Mouse (Mus musculus): ENCODE results near the gene E130208F15Rik. TPM values are rescaled to one million over a fixed set of nuclear protein-coding genes. Genes with fewer than 3 reads are reported as not detected.

E130208F15Rik gene
- not detected for polyA plus RNA-seq (2017; shearing (Covaris generic))

DNA sequence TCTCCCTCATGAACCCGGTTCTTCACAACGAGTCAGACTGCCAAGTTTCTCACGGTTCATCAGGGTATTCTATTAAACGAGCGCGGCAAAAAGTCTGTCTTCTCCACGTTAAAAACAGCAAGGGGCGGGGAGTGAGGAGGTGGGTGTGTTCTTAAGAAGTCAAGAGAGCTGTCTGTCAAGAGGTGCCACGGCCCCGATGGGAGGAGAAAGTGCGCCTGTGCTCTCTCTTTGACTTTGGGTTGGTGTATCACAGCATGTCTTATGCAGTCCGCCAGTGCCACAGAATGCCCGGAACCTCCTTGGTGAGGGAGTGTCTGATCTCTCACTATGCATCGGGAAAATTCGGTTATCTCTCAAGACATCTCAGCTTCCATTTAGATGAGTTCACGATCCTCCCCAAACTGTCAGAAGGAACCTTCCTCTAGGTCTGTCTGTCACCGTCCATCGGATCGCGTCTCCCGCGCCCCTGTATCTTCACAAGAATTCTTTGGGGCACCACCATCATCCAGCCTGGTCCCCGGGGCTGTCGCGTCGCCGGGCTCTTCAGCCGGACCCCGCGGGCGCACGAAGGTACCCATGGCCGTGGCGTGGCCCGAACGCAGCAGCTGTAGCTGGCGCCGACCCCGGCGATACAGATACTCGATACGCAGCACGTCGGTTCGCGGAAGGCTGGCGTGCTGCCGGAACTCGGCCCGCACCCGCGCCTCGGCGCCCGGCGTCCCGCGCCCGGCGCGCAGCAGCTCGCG is at the start of gene E130208F15Rik:
Gene E130208F15Rik, plus strand, starts transcription at position 202 of the 746 bp plus-strand sequence.
- peak; percentile 69 for ATAC-seq

DNA sequence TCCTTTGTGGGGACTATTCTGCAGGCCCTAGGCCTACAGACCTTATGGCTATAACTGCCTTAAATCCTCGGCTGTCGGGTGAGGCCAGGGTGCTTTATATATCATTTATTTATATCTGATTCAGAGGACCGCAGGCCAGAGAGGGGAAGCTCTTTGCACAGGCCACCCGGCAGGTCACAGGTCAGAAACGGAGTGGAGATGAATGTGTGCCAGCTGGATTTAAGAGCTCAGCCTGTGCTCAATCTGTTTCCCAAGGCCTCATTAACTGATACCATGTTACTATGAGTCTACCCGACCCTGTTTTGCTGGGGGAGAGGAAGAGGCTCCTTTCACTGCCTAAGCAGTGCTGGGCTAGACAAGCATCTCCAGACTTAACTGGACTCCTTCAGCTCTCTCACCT is 47.2 kb upstream of the E130208F15Rik start:
- no peak for ATAC-seq

DNA sequence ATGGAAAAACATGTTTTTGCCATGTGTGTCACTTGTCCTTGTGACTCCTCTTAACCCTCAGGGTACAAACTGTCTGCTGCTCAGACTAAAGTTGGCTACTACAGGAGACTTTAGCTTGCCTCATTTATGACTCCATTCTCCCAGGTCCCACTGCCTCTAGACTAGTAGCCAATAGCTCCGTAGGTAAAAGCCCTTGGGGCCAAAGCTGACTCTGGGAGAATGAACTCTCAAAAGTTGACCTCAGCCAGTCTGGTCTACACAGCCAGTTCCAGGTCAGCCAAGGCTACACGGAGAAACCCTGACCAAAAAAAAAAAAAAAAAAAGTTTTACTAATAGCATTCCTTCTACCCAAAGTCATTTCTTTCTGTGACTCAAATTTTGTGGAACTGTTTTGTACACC is 42.6 kb upstream of the E130208F15Rik start:
- no peak for ATAC-seq

GRCm38 (mm10) chr7:30279536-30279935 is 42.0 kb upstream of the E130208F15Rik start:
- ATAC-seq = no peak

DNA sequence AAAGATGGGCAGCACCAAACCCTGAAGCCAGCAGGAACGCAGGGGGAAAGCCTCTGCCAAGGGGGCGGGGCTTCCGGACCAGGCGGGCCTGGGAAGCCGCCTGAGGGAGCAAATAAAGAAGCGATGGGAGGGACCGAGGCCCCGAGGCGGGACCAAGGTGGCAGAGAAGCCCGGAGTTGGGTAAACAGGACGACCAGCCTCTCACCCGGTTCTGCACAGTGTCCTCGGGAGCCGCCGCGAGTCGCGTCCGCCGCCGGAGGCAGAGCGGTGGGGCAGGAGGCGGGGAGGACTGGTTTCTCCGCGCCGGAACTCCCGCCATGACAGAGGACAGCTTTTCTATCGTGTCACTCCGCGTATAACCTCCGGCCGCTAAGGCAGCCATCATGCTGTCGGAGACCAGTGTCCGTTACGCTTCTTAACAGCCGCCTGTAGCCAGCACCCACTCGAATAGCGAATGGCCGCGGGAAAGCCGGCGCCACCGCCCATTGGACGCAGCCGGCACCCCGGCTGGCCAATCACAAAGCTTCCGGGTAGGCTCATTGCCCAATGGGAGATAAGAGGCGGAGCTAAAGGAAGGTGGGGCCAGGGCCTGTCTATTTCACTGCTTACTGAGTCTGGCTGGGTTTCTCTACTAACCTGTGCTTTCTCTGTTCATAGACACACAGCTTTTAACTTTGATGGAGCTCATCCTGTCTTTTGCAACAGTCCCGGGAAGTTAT is 41.4 kb upstream of the E130208F15Rik start, which contains the start of the genes Thap8 and Wdr62:
Gene Thap8, plus strand, starts transcription at position 144 of the 719 bp plus-strand sequence.
Gene Wdr62, minus strand, starts transcription at position 469 of the 719 bp plus-strand sequence.
- peak; percentile 96 for ATAC-seq

DNA sequence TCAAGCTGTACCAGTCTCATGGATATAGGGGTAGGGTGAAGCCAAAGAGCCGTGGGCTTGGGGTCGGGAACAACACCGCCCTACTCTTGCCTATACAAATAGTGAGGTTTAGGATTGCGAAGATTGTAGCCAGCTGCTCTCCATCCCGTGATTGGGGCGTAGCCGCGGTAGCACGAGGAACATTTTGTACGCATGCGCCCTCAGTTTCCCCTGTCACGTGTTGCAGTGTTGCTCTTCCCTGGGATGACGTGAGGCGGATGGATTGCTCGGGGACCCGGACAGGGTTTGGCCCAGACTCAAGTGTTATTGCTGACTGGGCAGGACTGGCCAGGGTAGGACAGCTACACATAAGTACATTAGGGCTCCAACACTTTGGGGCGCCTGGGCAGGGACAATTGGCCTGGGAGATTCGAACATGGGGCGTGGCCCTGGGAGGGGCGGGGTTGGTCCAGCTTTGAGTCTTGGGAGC is 40.8 kb upstream of the E130208F15Rik start:
- peak; percentile 68 for ATAC-seq

DNA sequence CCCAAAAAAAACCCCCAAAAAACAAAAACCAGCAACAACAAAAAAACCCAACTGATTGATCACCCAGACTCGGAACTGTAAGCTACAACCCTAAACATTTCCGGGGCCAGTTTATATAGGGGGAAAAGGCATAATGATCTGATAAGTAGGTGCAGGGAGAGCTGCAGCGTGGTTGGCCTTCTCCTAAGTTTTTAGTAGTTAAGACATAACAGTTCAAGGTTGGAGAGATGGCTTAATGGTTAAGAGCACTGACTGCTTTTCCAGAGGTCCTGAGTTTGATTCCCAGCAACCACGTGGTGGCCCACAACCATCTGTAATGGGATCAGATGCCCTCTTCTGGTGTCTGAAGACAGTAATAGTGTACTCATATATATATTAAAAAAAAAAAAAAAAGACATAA is 40.0 kb upstream of the E130208F15Rik start:
- ATAC-seq = no peak

DNA sequence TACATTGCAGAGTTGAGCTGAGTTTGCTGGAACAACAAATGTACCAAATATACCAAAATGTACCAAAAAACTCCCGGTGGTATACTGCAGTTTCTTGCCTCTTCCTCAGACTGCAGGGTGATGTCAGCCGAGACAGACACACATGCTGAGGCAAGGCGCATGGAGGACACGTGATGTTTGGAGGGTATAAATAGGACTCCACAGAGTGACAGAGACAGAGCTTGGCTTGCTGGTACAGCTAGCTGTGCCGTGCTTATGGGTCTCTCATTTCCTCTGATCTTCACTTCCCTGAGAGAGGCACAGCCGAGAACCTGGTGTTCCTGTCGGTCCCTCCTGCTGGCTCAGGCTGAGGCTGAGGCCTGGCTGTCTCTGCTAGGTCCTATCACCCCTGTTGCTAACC is 38.8 kb upstream of the E130208F15Rik start:
- no peak for ATAC-seq

DNA sequence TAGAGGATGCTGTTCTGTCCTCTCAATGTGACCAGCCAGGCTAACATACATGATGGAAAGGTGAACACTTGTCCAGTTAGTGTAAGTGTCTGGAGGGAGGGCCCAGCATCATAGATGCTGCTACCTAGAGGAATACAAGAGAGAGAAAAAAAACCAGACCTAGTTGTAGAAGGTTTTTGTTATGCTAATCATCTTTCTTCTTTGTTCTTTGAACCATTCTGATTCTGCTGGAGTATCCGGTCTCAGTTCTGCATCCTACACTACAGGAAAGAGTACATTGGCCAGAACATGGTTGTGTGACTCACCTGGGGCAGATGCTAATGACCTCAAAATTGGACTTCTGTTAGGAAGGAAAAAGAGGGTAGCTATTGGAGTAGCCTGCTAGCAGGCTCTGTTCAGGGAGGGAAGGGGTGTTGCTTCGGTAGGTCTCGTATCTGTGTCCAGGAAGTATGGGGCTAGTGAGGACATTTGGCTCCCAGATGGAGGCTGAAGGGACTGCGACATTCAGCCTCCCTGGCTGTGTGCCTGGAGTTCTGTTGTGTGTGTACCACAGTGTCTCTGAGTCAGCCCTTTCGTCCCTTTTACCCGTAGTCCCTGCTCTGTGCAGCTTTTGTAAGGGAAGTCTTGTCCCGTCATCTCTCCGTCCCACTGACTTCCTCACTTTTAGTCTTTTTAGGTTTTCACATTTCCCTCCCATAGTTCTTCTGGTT is 34.7 kb upstream of the E130208F15Rik start:
- no peak for ATAC-seq

DNA sequence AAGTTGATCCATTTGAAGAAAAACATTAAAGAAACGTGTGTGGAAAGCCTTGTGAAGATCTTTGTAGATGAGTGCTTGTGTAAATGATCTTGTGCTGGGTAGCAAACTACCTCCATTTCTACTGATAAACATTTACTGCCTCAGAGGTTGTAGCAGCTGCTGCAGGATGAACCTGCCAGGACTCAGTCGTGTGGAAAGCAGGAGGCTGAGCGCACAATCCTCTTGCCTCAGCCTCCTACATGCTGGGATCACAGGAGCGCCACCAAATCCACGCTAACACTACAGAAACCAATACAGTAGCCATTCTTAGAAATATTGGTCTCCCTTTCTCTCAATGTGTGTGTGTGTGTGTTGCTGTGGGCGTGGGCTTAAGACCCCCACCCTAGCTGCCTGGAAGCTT is 33.5 kb upstream of the E130208F15Rik start:
- ATAC-seq = no peak

DNA sequence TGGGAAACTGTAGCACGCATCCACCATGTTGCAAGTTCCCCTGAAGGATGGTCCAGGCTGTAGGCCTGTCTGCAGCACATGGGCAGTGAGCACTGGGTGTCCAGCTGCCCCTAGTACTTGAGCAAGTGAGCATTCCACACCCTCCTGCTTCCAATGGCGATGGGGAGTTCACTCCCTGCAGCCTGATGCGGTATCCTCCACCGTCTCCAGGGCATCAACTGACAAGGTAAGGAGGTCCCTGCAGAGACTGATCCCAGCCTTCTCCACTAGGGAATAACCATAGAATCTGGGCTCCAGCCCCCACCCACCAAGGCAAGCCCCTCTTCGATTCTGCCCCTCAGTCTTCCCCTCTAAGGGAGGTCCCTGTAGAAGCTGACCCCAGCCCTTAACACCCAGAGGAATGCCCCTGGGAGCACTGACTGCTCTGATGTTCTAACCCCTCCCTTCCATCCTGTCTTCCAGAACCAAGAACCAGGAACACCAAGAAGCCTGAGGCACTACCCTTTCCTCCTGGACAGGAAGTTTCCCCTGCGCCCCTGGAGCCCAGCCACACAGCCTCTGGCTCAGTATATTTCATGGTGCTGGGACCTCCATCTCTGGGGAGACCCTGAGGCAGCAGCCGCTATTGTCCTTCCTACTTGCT is 32.3 kb upstream of the E130208F15Rik start:
- no peak for ATAC-seq

DNA sequence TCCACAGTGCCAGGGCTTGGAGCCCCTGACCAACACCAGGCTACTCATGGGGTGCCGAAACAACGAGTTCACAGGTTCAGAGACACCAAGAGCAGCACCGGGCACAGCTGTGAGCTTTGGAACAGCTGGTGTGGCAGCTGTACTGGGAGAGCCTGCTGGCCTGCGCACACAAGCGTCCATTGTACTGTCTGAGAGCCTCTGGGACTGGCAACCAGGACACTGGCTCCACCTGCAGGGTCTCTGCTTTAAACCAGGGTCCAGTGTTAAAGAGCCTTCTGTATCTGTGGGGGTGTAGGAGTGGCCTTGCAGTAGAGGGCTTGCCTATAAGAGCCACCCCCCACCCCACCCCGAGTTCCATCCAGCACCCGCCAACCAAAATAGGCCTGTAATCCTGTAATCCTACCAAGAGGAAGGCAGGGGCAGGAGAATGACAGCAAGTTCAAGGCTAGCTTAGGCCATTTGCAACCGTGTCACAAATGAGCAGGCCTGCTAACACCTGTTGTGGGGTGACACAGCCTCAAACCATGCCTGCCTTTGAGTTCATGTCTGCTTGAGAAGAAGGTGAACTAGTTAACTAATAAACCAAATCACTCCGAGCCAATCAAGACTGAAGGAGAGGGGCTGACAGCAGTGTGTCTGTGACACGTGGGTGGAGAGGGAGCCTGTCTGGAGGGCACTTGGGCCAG is 31.7 kb upstream of the E130208F15Rik start:
- no peak for ATAC-seq

GRCm38 (mm10) chr7:30291215-30292131 is 30.1 kb upstream of the E130208F15Rik start, which contains the start of gene Clip3:
TSS of gene Clip3 (plus strand) at chr7:30291728.
- ATAC-seq = peak; percentile 68

DNA sequence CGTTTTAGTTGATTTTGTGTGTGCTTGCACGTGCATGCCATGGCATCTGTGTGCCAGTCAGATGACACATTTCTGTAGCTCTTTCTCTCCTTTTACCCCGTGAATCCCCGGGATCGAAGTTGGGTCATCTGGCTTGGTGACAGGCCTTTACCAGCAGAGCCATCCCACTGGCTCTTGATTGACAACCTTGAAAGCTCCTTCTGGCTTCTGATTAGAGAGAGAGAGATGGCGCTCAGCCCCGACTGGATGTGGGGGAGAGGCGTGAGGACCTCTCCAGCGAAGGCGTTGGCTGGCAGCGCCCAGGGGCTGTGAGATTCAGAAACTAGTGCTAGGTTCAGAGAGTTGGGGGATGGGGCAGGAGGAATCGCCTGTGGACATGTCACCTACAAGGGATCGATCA is 27.7 kb upstream of the E130208F15Rik start:
- no peak for ATAC-seq

GRCm38 (mm10) chr7:30294296-30294695 is 27.2 kb upstream of the E130208F15Rik start:
- ATAC-seq = no peak

GRCm38 (mm10) chr7:30295103-30295502 is 26.4 kb upstream of the E130208F15Rik start:
- ATAC-seq = no peak

DNA sequence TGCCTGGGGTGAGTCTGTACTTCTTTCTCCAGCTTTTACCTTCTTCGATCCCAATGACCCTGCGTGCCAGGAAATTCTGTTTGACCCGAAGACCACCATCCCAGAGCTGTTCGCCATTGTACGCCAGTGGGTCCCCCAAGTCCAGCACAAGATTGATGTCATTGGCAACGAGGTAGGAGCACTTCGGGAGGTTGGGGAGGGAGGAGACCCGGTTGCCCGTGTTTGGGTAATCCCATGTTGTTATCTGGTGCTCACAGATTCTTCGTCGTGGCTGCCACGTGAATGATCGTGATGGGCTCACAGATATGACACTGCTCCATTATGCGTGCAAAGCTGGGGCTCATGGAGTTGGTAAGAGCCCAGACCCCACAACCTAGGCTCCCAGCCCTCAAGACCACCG is 24.7 kb upstream of the E130208F15Rik start:
- ATAC-seq = no peak

GRCm38 (mm10) chr7:30297266-30297665 is 24.3 kb upstream of the E130208F15Rik start:
- ATAC-seq = no peak

DNA sequence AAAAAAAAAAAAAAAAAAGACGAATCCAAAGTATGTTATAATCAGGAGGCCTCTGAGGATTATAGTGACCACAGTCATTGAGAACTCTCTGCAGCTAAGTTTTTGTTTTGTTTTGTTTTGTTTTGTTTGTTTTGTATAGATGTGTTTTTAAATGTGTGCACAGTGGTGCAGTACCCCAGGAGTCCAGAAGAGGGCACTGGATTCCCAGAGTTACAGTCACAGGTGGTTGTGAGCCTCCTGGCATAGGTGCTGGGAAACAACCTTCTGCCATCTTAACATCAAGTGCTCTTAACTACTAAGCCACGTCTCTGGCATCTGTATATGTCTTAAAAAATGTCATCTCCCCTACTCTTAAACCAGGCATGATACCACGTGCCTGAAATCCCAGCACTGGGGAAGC is 20.6 kb upstream of the E130208F15Rik start:
- ATAC-seq = peak; percentile 38

- no peak for ATAC-seq
Measured at GRCm38 (mm10) chr7:30306083-30306779, 15.3 kb upstream of the E130208F15Rik start.

Data from inflammation-experienced regulatory T-cells, adult 6 months (primary cell).